Mouse (Mus musculus) ES-Bruce4 (cell line): Measurements from ENCODE around the gene Tmprss12.

Experiments
- CTCF ChIP-seq: IDR thresholded peaks from one replicate; pipeline ENCODE4 v1.8.1; 2011; ENCODE audit warnings: low read depth, low read length
- EP300 ChIP-seq: IDR thresholded peaks from 2 replicates; pipeline ENCODE4 v1.6.1; 2011; ENCODE audit warnings: low read depth, low read length; ENCODE audit not compliant: insufficient read depth
- POLR2A ChIP-seq: IDR thresholded peaks from one replicate; pipeline ENCODE4 v1.8.1; 2011; ENCODE audit warnings: low read length; ENCODE audit not compliant: insufficient read depth

DNA sequence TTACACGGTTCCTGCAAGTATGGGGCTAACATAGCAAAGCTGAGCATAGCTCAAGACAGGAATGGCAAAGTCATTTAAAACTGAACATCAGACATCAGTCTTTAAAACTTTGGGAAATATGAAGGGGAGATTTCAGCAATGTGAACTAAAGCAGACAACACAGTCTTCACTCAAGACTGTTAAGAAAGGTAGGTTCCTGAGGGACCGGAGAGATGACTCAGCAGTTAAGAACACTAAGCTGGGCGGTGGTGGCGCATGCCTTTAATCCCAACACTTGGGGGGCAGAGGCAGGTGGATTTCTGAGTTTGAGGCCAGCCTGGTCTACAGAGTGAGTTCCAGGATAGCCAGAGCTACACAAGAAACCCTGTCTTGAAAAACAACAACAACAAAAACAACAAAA, 4.2 kb upstream of the Tmprss12 start:
- TF ChIP-seq POLR2A (no peak), CTCF (no peak), EP300 (no peak)
